ENCODE assay signal across 8 mouse cellular contexts in the genomic region with DNA sequence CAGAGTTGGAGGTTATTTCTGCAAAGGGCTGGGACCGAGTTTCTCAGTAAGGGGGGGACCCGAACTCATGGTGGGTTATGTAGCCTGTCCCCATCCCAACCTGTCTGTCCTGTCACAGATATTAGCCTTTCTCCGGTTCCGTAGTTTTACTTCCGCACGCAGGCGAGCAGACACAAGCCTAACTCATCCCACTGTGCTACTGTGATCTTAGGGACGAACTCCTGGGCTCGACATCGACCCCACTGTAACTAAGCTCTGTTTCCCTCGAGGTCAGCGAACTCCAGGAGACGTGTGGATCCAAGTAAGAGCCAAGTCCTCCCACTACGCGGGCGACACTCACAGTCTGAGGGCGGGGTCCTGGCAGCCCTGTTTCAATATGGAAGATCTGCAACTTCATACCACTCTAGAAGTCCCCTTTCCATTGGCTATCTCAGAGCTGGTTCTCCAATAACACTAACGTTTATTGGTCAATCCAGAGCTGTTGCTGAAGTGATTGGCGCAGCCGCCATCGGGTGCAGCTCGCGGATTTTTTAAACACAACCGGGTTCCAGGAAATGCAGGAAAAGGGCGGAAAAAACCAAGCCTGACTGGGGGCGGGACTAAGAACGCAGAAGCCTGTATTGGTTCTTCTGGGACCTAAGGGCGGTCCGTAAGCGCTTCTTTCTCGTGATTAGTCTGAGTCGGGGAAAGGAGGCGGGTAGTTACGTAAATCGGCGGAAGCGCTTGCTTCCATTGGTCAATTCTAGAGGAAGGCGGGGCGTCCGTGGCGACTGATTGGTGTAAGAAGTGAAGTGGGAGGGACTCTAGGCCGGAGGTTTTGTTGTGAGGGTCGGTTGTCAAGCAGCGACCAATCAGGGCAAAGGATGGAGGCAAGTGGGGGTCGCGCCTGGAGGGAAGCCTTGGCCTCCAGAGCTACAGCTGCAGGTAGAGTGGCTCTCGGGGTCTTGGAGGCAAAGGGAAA. TPM values are rescaled to one million over a fixed set of nuclear protein-coding genes. Genes with fewer than 3 reads are reported as not detected.
DNase-seq lines count a peak whose midpoint lies in the region; ATAC-seq and TF ChIP-seq lines count a peak whose summit lies in the region.

Gene Katnb1, plus strand, starts transcription at position 806 of the 961 bp plus-strand sequence.

- peak; percentile 96 for ATAC-seq in activated CD4-positive, CD25-positive, alpha-beta regulatory T cell, adult 4 months

- TF ChIP-seq POLR2A in cortical plate, adult 2 months (IDR thresholded peaks at IDR 0.05; ENCODE audit: extremely low read depth, insufficient read depth, low read length) = peak; percentile 86

- H3K36me3 ChIP-seq in megakaryocyte, embryonic 14.5 days (replicated peaks; ENCODE audit: low read length) = peaks cover 33% of the 10 kb centered on the region

- peaks cover 2% of the 10 kb centered on the region for H3K27me3 ChIP-seq in megakaryocyte, embryonic 14.5 days (replicated peaks)

- no peak for TF ChIP-seq CTCF in cortical plate, adult 2 months (IDR thresholded peaks at IDR 0.05; ENCODE audit: extremely low read depth, insufficient read depth, low read length)

- peaks cover 4% of the 10 kb centered on the region for H3K4me1 ChIP-seq in cortical plate, adult 2 months (ENCODE audit: control insufficient read depth, insufficient read depth, low read length)
- peaks cover 62% of the 10 kb centered on the region for H3K4me1 ChIP-seq in megakaryocyte, embryonic 14.5 days

- H3K9me3 ChIP-seq in megakaryocyte, embryonic 14.5 days = no peaks in the 10 kb centered on the region

- H3K4me3 ChIP-seq in cortical plate, adult 2 months (ENCODE audit: insufficient read depth, low read length) = peak within 1 kb of the TSS; percentile 61
- H3K4me3 ChIP-seq in megakaryocyte, embryonic 14.5 days (replicated peaks) = peak within 1 kb of the TSS; percentile 98

- no peak within 1 kb of the TSS for H3K27ac ChIP-seq in cortical plate, adult 2 months (ENCODE audit: insufficient read depth, low read length)

- peak; percentile 97 to 98 for DNase-seq in gastrocnemius, adult 8-10 months (ENCODE audit: low spot score in 2 of 2)
- peak; percentile 100 for DNase-seq in hindlimb bud, embryonic 11.5 days (ENCODE audit: extremely low spot score, low read depth, low spot score)
- peak; percentile 93 to 100 for DNase-seq in left cerebral cortex, adult 8-10 months (ENCODE audit: low spot score in 2 of 2)
- DNase-seq in right cerebral cortex, postnatal 10 days (ENCODE audit: low spot score in 2 of 2) = peak; percentile 99 to 100
- peak; percentile 89 for DNase-seq in urinary bladder, postnatal 25 days (ENCODE audit: low spot score)

RNA-seq across cellular contexts. Expression of gene Katnb1, which starts in this region (rescaled TPM):
- polyA plus RNA-seq in activated CD4-positive, CD25-positive, alpha-beta regulatory T cell, adult 4 months (2017; shearing (Covaris generic)) = 10 to 100 TPM; 10.8 to 14.4 TPM
- 49.1 and 50.1 TPM in 2 replicates for polyA plus RNA-seq in cortical plate, adult 2 months (2012; rRNA removed)
- 1 to 10 TPM; 7.0 to 8.9 (median 7.6) TPM for total RNA-seq in gastrocnemius, adult 8-10 months (2022)
- total RNA-seq in left cerebral cortex, adult 8-10 months (2022) = 10 to 100 TPM; 46.1 to 50.9 (median 47.7) TPM
- 17.2 and 46.5 TPM in 2 replicates for polyA plus RNA-seq in megakaryocyte, embryonic 14.5 days (2012; ENCODE audit: insufficient read depth, low replicate concordance)

Comparison
In these comparisons a context has a peak if more than half of its experiments do, and no peak if none do; other contexts are left out.
1. RNA of gene Katnb1 (total RNA-seq): 46.1 to 50.9 TPM in left cerebral cortex, adult 8-10 months; 7.0 to 8.9 TPM in gastrocnemius, adult 8-10 months; every median in the first group is over 4 times any median in the second.
2. Peak in every context shown above with its lines, with median percentiles within 50 percentile points of each other: DNase-seq.